Mouse (Mus musculus) granulocyte monocyte progenitor cell, adult 5-6 weeks (primary cell): ENCODE measurements at regions not wholly inside any gene's neighbourhood (a gene's known extent, or its start where the extent isn't known, plus 50 kb on each side); places are given as distances from the start of the nearest gene placed in this dataset.

ENCODE experiments used
- ATAC-seq: replicated peaks from 2 replicates; pipeline ENCODE4 v1.8.0; 2016; ENCODE audit warnings: mild to moderate bottlenecking, moderate TSS enrichment, inconsistent platforms; ENCODE audit not compliant: poor library complexity, severe bottlenecking

- no peak for ATAC-seq
Measured at GRCm38 (mm10) chr10:68334054-68334453, 55.5 kb upstream of the Arid5b start.
